Mouse (Mus musculus) intestine, embryonic 16.5 days (tissue): ENCODE results near the gene Gm9844. TPM values are rescaled to one million over a fixed set of nuclear protein-coding genes. Genes with fewer than 3 reads are reported as not detected.

ENCODE experiments used
- ATAC-seq: fragments of 200-750 bp; cut with Nextera tagmentation; 2 replicates; pipeline ENCODE4 v1.8.0; 2017; ENCODE audit warnings: moderate TSS enrichment, moderate library complexity
- H3K27ac ChIP-seq: fragments of 300-500 bp; sonication (generic); 2 replicates; pipeline ENCODE4 v1.5.1; 2014; ENCODE audit warnings: mild to moderate bottlenecking, low read length
- H3K27me3 ChIP-seq: fragments of 300-500 bp; sonication (generic); replicated peaks from 2 replicates; pipeline ENCODE4 v1.6.1; 2014; ENCODE audit warnings: low read length, control low read depth, mixed read lengths; ENCODE audit not compliant: control insufficient read depth, insufficient read depth
- H3K36me3 ChIP-seq: fragments of 300-500 bp; sonication (generic); 2 replicates; pipeline ENCODE4 v1.6.1; 2014; ENCODE audit warnings: low read length, control low read depth; ENCODE audit not compliant: control insufficient read depth, insufficient read depth
- H3K4me1 ChIP-seq: fragments of 300-500 bp; sonication (generic); 2 replicates; pipeline ENCODE4 v1.6.1; 2014; ENCODE audit warnings: low read length, control low read depth, mixed read lengths; ENCODE audit not compliant: control insufficient read depth, insufficient read depth
- H3K4me2 ChIP-seq: fragments of 300-500 bp; sonication (generic); 2 replicates; pipeline ENCODE4 v1.6.1; 2014; ENCODE audit warnings: low read depth, low read length, control low read depth
- H3K4me3 ChIP-seq: fragments of 300-500 bp; sonication (generic); 2 replicates; pipeline ENCODE4 v1.5.1; 2014; ENCODE audit warnings: mild to moderate bottlenecking, low read length
- H3K9ac ChIP-seq: fragments of 300-500 bp; sonication (generic); 2 replicates; pipeline ENCODE4 v1.6.1; 2014; ENCODE audit warnings: low read depth, low read length
- H3K9me3 ChIP-seq: fragments of 300-500 bp; sonication (generic); 2 replicates; pipeline ENCODE4 v1.6.1; 2016; ENCODE audit warnings: low read length, control low read depth; ENCODE audit not compliant: control insufficient read depth
- WGBS: fragments of 180-500 bp; shearing (Covaris S2); extraction: QIAGEN DNeasy Blood & Tissue Kit; methylation state at CpG from one replicate; pipeline ENCODE4 v1.1.7; 2014; 5-methylcytosine and 5-hydroxymethylcytosine counted together
- polyA plus RNA-seq: library from polyadenylated mRNA; unstranded; fragments of >200 nt; fragmentation: Nextera tagmentation; extraction: Ambion mirVana; gene quantifications from 2 replicates; pipeline ENCODE4 v1.2.1, GENCODE M21; 2015

The Gm9844 gene
- polyA plus RNA-seq, 1 experiment from 2014 or later = 9.7 TPM

- Histone ChIP-seq H3K9ac (peak overlapping the region; percentile 100), H3K36me3 (peaks cover 28% of the 10 kb centered on the region), H3K27ac (peak overlapping the region; percentile 89), H3K27me3 (no peaks in the 10 kb centered on the region), H3K4me3 (peak overlapping the region; percentile 99), H3K9me3 (no peaks in the 10 kb centered on the region), H3K4me2 (peak overlapping the region; percentile 86), H3K4me1 (peaks cover 21% of the 10 kb centered on the region)
- WGBS = under 1% methylated on average over 47 of the region's 47 CpGs
- ATAC-seq = peak; percentile 2; the same call in 1 of the 2 replicates
These were observed 22.8 kb downstream of the Gm9844 start for GRCm38 (mm10) chr7:24884693-24885291.

- Histone ChIP-seq H3K4me3 (peak overlapping the region; percentile 99), H3K27me3 (no peaks in the 10 kb centered on the region), H3K36me3 (peaks cover 33% of the 10 kb centered on the region), H3K9ac (peak overlapping the region; percentile 100), H3K4me1 (peaks cover 21% of the 10 kb centered on the region), H3K27ac (peak overlapping the region; percentile 3; the same call in 1 of the 2 replicates), H3K9me3 (no peaks in the 10 kb centered on the region), H3K4me2 (peak overlapping the region; percentile 86)
- WGBS = 25% methylated on average over 12 of the region's 12 CpGs
- ATAC-seq = no peak
These were observed 23.7 kb downstream of the Gm9844 start for GRCm38 (mm10) chr7:24885468-24886307.

GRCm38 (mm10) chr7:24886308-24886633, 24.3 kb downstream of the Gm9844 start:
- Histone ChIP-seq H3K9me3 (no peaks in the 10 kb centered on the region), H3K27ac (0 out of 2 replicates have a peak overlapping the region, but pooled peaks have one; percentile 3), H3K36me3 (peaks cover 33% of the 10 kb centered on the region), H3K4me1 (peaks cover 21% of the 10 kb centered on the region), H3K27me3 (no peaks in the 10 kb centered on the region), H3K4me2 (peak overlapping the region; percentile 86), H3K9ac (peak overlapping the region; percentile 100), H3K4me3 (peak overlapping the region; percentile 99)
- no peak for ATAC-seq
- WGBS = 48% methylated on average over 4 of the region's 4 CpGs

- peak overlapping the region; percentile 99 for H3K4me3 ChIP-seq
- H3K9me3 ChIP-seq = no peaks in the 10 kb centered on the region
- no peak overlapping the region for H3K27ac ChIP-seq
- peak overlapping the region; percentile 100 for H3K9ac ChIP-seq
- WGBS = 63% methylated on average over 4 of the region's 4 CpGs
- no peak for ATAC-seq
- H3K36me3 ChIP-seq = peaks cover 33% of the 10 kb centered on the region
- peaks cover 21% of the 10 kb centered on the region for H3K4me1 ChIP-seq
- no peaks in the 10 kb centered on the region for H3K27me3 ChIP-seq
- H3K4me2 ChIP-seq = peak overlapping the region; percentile 86
These were observed 25.1 kb downstream of the Gm9844 start for GRCm38 (mm10) chr7:24887096-24887495.

GRCm38 (mm10) chr7:24889431-24890220, 27.6 kb downstream of the Gm9844 start:
- Histone ChIP-seq H3K4me2 (no peak overlapping the region), H3K9ac (no peak overlapping the region), H3K4me3 (no peak overlapping the region), H3K27me3 (no peaks in the 10 kb centered on the region), H3K9me3 (no peaks in the 10 kb centered on the region), H3K4me1 (peaks cover 21% of the 10 kb centered on the region), H3K27ac (peak overlapping the region; percentile 4; the same call in 1 of the 2 replicates), H3K36me3 (peaks cover 33% of the 10 kb centered on the region)
- WGBS = 77% methylated on average over 6 of the region's 6 CpGs
- peak; percentile 19 for ATAC-seq

- no peak overlapping the region for H3K4me3 ChIP-seq
- peaks cover 21% of the 10 kb centered on the region for H3K4me1 ChIP-seq
- H3K36me3 ChIP-seq = peaks cover 33% of the 10 kb centered on the region
- peak; percentile 68 for ATAC-seq
- H3K9me3 ChIP-seq = no peaks in the 10 kb centered on the region
- 34% methylated on average over 10 of the region's 10 CpGs for WGBS
- no peak overlapping the region for H3K9ac ChIP-seq
- no peaks in the 10 kb centered on the region for H3K27me3 ChIP-seq
- H3K4me2 ChIP-seq = no peak overlapping the region
- peak overlapping the region; percentile 4; the same call in 1 of the 2 replicates for H3K27ac ChIP-seq
These were observed 28.5 kb downstream of the Gm9844 start for GRCm38 (mm10) chr7:24890281-24891216.

- no peaks in the 10 kb centered on the region for H3K27me3 ChIP-seq
- H3K27ac ChIP-seq = no peak overlapping the region
- ATAC-seq = no peak
- no peak overlapping the region for H3K4me3 ChIP-seq
- no peak overlapping the region for H3K4me2 ChIP-seq
- no peak overlapping the region for H3K9ac ChIP-seq
- peaks cover 13% of the 10 kb centered on the region for H3K4me1 ChIP-seq
- no peaks in the 10 kb centered on the region for H3K9me3 ChIP-seq
- WGBS = 66% methylated on average over 3 of the region's 3 CpGs
- peaks cover 33% of the 10 kb centered on the region for H3K36me3 ChIP-seq
These were observed 29.5 kb downstream of the Gm9844 start for GRCm38 (mm10) chr7:24891241-24892124.

- Histone ChIP-seq H3K4me2 (no peak overlapping the region), H3K27ac (no peak overlapping the region), H3K27me3 (no peaks in the 10 kb centered on the region), H3K4me3 (no peak overlapping the region), H3K4me1 (peaks cover 6% of the 10 kb centered on the region; the same call in 1 of the 2 replicates), H3K36me3 (peaks cover 29% of the 10 kb centered on the region), H3K9ac (no peak overlapping the region), H3K9me3 (no peaks in the 10 kb centered on the region)
- 64% methylated on average over 2 of the region's 2 CpGs for WGBS
- ATAC-seq = no peak
These were observed 30.1 kb downstream of the Gm9844 start for GRCm38 (mm10) chr7:24892125-24892583.
